Mouse (Mus musculus): ENCODE data around the gene Sh3bgrl. TPM values are rescaled to one million over a fixed set of nuclear protein-coding genes. Genes with fewer than 3 reads are reported as not detected.

Gene Sh3bgrl
- polyA plus RNA-seq (2015; fragmentation: Illumina TruSeq; extraction: RNeasy Lipid Tissue Mini Kit (QIAGEN cat#74804); ENCODE audit: insufficient read depth, low read depth, low replicate concordance): 24.5 TPM

GRCm38 (mm10) chrX:109095245-109096242 is at the start of gene Sh3bgrl:
TSS of gene Sh3bgrl (plus strand) at chrX:109095365.

GRCm38 (mm10) chrX:109196468-109196867 is 101.3 kb downstream of the Sh3bgrl start, which contains the start of gene Gm6377:
TSS of gene Gm6377 (plus strand) at chrX:109196756.

Other genes with a start within 250 kb of the Sh3bgrl start
- gene Hmgn5, start 82.0 kb upstream of the Sh3bgrl start, polyA plus RNA-seq (2015; fragmentation: Illumina TruSeq; extraction: RNeasy Lipid Tissue Mini Kit (QIAGEN cat#74804); ENCODE audit: insufficient read depth, low read depth, low replicate concordance): 3.5 TPM
- not detected for gene Gm6377, start 101.4 kb downstream of the Sh3bgrl start, polyA plus RNA-seq (2015; fragmentation: Illumina TruSeq; extraction: RNeasy Lipid Tissue Mini Kit (QIAGEN cat#74804); ENCODE audit: insufficient read depth, low read depth, low replicate concordance)

All from pancreas, adult 10 weeks (tissue).